Mouse (Mus musculus) liver, embryonic 15.5 days (tissue): ENCODE results near the gene Nfe2l3. TPM values are rescaled to one million over a fixed set of nuclear protein-coding genes. Genes with fewer than 3 reads are reported as not detected.
"Not testable (repeated sequence)": the region's sequence is repeated elsewhere in the genome, so short reads cannot be mapped to it uniquely, and the experiment has no call there.

Experiments
- ATAC-seq: fragments of 200-750 bp; cut with Nextera tagmentation; 2 replicates; pipeline ENCODE4 v1.8.0; 2017; ENCODE audit warnings: moderate number of reproducible peaks, mild to moderate bottlenecking, moderate library complexity; ENCODE audit not compliant: insufficient read depth
- H3K27ac ChIP-seq: fragments of 300-500 bp; sonication (generic); replicated peaks from 2 replicates; pipeline ENCODE4 v1.5.1; 2015; ENCODE audit warnings: mild to moderate bottlenecking, inconsistent platforms
- H3K27me3 ChIP-seq: fragments of 300-500 bp; sonication (generic); 2 replicates; pipeline ENCODE4 v1.6.1; 2015; ENCODE audit warnings: mild to moderate bottlenecking, inconsistent platforms
- H3K36me3 ChIP-seq: fragments of 300-500 bp; sonication (generic); replicated peaks from 2 replicates; pipeline ENCODE4 v1.6.1; 2015; ENCODE audit warnings: moderate library complexity, mild to moderate bottlenecking, inconsistent platforms
- H3K4me1 ChIP-seq: fragments of 300-500 bp; sonication (generic); replicated peaks from 2 replicates; pipeline ENCODE4 v1.6.1; 2015; ENCODE audit warnings: inconsistent platforms
- H3K4me2 ChIP-seq: fragments of 300-500 bp; sonication (generic); 2 replicates; pipeline ENCODE4 v1.6.1; 2015; ENCODE audit warnings: moderate library complexity, mild to moderate bottlenecking, inconsistent platforms
- H3K4me3 ChIP-seq: fragments of 300-500 bp; sonication (generic); replicated peaks from 2 replicates; pipeline ENCODE4 v1.5.1; 2015; ENCODE audit warnings: mild to moderate bottlenecking, inconsistent platforms
- H3K9ac ChIP-seq: fragments of 300-500 bp; sonication (generic); 2 replicates; pipeline ENCODE4 v1.6.1; 2015; ENCODE audit warnings: moderate library complexity, mild to moderate bottlenecking, inconsistent platforms
- H3K9me3 ChIP-seq: fragments of 300-500 bp; sonication (generic); replicated peaks from 2 replicates; pipeline ENCODE4 v1.6.1; 2016; ENCODE audit warnings: inconsistent platforms
- WGBS: fragments of 180-500 bp; shearing (Covaris S2); methylation state at CpG from one replicate; pipeline ENCODE4 v1.1.7; 2015; ENCODE audit warnings: mixed read lengths; ENCODE audit not compliant: insufficient replicate concordance; 5-methylcytosine and 5-hydroxymethylcytosine counted together
- polyA plus RNA-seq: library from polyadenylated mRNA; unstranded; fragments of >200 nt; fragmentation: Nextera tagmentation; extraction: Ambion mirVana; gene quantifications from 2 replicates; pipeline ENCODE4 v1.2.1, GENCODE M21; 2015

Nfe2l3 gene
- polyA plus RNA-seq, 1 experiment from 2014 or later = 0.17 TPM

GRCm38 (mm10) chr6:51470311-51471178 is 38.1 kb downstream of the Nfe2l3 start, which contains the start of gene Cbx3:
Cbx3 (plus strand) TSS chr6:51470360.
- peak within 1 kb of the TSS; percentile 99 for H3K9ac ChIP-seq
- peak within 1 kb of the TSS; percentile 72 for H3K4me2 ChIP-seq
- peak; percentile 80 for ATAC-seq
- under 1% methylated on average over 92 of the region's 99 CpGs for WGBS
- H3K27me3 ChIP-seq = no peaks in the 10 kb centered on the region
- H3K36me3 ChIP-seq = peaks cover 52% of the 10 kb centered on the region
- H3K27ac ChIP-seq = peak within 1 kb of the TSS; percentile 99
- peak within 1 kb of the TSS; percentile 98 for H3K4me3 ChIP-seq
- peaks cover 42% of the 10 kb centered on the region for H3K4me1 ChIP-seq
- H3K9me3 ChIP-seq = no peaks in the 10 kb centered on the region

GRCm38 (mm10) chr6:51471179-51471505 is 38.7 kb downstream of the Nfe2l3 start:
- Histone ChIP-seq H3K4me3 (peak overlapping the region; percentile 98), H3K36me3 (peaks cover 52% of the 10 kb centered on the region), H3K4me1 (peaks cover 37% of the 10 kb centered on the region), H3K27ac (peak overlapping the region; percentile 99), H3K9me3 (no peaks in the 10 kb centered on the region), H3K4me2 (peak overlapping the region; percentile 72), H3K9ac (peak overlapping the region; percentile 97), H3K27me3 (no peaks in the 10 kb centered on the region)
- ATAC-seq = peak; percentile 2; the same call in 1 of the 2 replicates
- WGBS = 0% methylated on average over 10 of the region's 10 CpGs

GRCm38 (mm10) chr6:51471782-51472181 is 39.3 kb downstream of the Nfe2l3 start:
- 13% methylated on average over 3 of the region's 3 CpGs for WGBS

GRCm38 (mm10) chr6:51472213-51472612 is 39.7 kb downstream of the Nfe2l3 start:
- Histone ChIP-seq H3K4me3 (peak overlapping the region; percentile 98), H3K9ac (peak overlapping the region; percentile 52), H3K27ac (peak overlapping the region; percentile 41; the same call in 1 of the 2 replicates)

More at GRCm38 (mm10) chr6:51471782-51472181, 39.3 kb downstream of the Nfe2l3 start:
- H3K4me2 ChIP-seq = peak overlapping the region; percentile 72
- peak overlapping the region; percentile 98 for H3K4me3 ChIP-seq
- H3K36me3 ChIP-seq = peaks cover 50% of the 10 kb centered on the region
- no peaks in the 10 kb centered on the region for H3K9me3 ChIP-seq
- H3K27ac ChIP-seq = 0 out of 2 replicates have a peak overlapping the region, but pooled peaks have one; percentile 41
- no peak for ATAC-seq
- H3K27me3 ChIP-seq = no peaks in the 10 kb centered on the region
- H3K9ac ChIP-seq = peak overlapping the region; percentile 52
- H3K4me1 ChIP-seq = peaks cover 35% of the 10 kb centered on the region

GRCm38 (mm10) chr6:51479136-51479731 is 46.8 kb downstream of the Nfe2l3 start:
- H3K4me3 ChIP-seq = no peak overlapping the region
- H3K27me3 ChIP-seq = no peaks in the 10 kb centered on the region
- peaks cover 79% of the 10 kb centered on the region for H3K36me3 ChIP-seq
- H3K9ac ChIP-seq = no peak overlapping the region
- H3K27ac ChIP-seq = peak overlapping the region; percentile 60
- H3K4me1 ChIP-seq = peaks cover 24% of the 10 kb centered on the region
- H3K4me2 ChIP-seq = peak overlapping the region; percentile 29
- ATAC-seq = peak; percentile 91
- H3K9me3 ChIP-seq = no peaks in the 10 kb centered on the region
- WGBS = 19% methylated on average over 4 of the region's 4 CpGs

More at GRCm38 (mm10) chr6:51472213-51472612, 39.7 kb downstream of the Nfe2l3 start:
- peak overlapping the region; percentile 72 for H3K4me2 ChIP-seq
- 53% methylated on average over 4 of the region's 4 CpGs for WGBS
- H3K27me3 ChIP-seq = no peaks in the 10 kb centered on the region
- H3K4me1 ChIP-seq = peaks cover 35% of the 10 kb centered on the region
- no peak for ATAC-seq
- no peaks in the 10 kb centered on the region for H3K9me3 ChIP-seq
- peaks cover 50% of the 10 kb centered on the region for H3K36me3 ChIP-seq

- 93% methylated on average over 8 of the region's 8 CpGs for WGBS
- Histone ChIP-seq H3K27me3 (no peaks in the 10 kb centered on the region), H3K36me3 (peaks cover 63% of the 10 kb centered on the region), H3K9me3 (no peaks in the 10 kb centered on the region), H3K9ac (no peak overlapping the region), H3K27ac (no peak overlapping the region), H3K4me3 (no peak overlapping the region), H3K4me1 (peaks cover 26% of the 10 kb centered on the region), H3K4me2 (no peak overlapping the region)
- ATAC-seq = no peak
These were observed 49.1 kb downstream of the Nfe2l3 start for GRCm38 (mm10) chr6:51481548-51481947.

GRCm38 (mm10) chr6:51483861-51484260 is 51.4 kb downstream of the Nfe2l3 start:
- Histone ChIP-seq H3K4me3 (no peak overlapping the region), H3K9ac (no peak overlapping the region), H3K4me2 (no peak overlapping the region), H3K27ac (no peak overlapping the region), H3K9me3 (no peaks in the 10 kb centered on the region), H3K36me3 (peaks cover 46% of the 10 kb centered on the region), H3K27me3 (no peaks in the 10 kb centered on the region), H3K4me1 (peaks cover 17% of the 10 kb centered on the region)
- WGBS = 83% methylated on average over 3 of the region's 3 CpGs
- no peak for ATAC-seq

GRCm38 (mm10) chr6:51484556-51484955 is 52.1 kb downstream of the Nfe2l3 start:
- H3K9me3 ChIP-seq, H3K4me2 ChIP-seq, H3K27me3 ChIP-seq, H3K4me3 ChIP-seq, H3K9ac ChIP-seq, ATAC-seq, H3K27ac ChIP-seq: not testable (repeated sequence)
- 78% methylated on average over 8 of the region's 8 CpGs for WGBS
- Histone ChIP-seq H3K4me1 (peaks cover 10% of the 10 kb centered on the region), H3K36me3 (peaks cover 39% of the 10 kb centered on the region)

GRCm38 (mm10) chr6:51485646-51486045 is 53.2 kb downstream of the Nfe2l3 start:
- no peak for ATAC-seq
- WGBS = 22% methylated on average over 2 of the region's 2 CpGs
- H3K27me3 ChIP-seq = no peaks in the 10 kb centered on the region

GRCm38 (mm10) chr6:51486076-51486710 is 53.7 kb downstream of the Nfe2l3 start:
- H3K4me3 ChIP-seq = no peak overlapping the region
- no peak overlapping the region for H3K27ac ChIP-seq
- H3K27me3 ChIP-seq = no peaks in the 10 kb centered on the region
- H3K36me3 ChIP-seq = peaks cover 22% of the 10 kb centered on the region
- WGBS = 10% methylated on average over 7 of the region's 7 CpGs
- H3K4me2 ChIP-seq = no peak overlapping the region
- H3K9me3 ChIP-seq = no peaks in the 10 kb centered on the region
- H3K9ac ChIP-seq = no peak overlapping the region
- H3K4me1 ChIP-seq = peaks cover 10% of the 10 kb centered on the region
- ATAC-seq = no peak

More at GRCm38 (mm10) chr6:51485646-51486045, 53.2 kb downstream of the Nfe2l3 start:
- Histone ChIP-seq H3K9ac (no peak overlapping the region), H3K4me2 (no peak overlapping the region), H3K36me3 (peaks cover 28% of the 10 kb centered on the region), H3K4me1 (peaks cover 10% of the 10 kb centered on the region), H3K4me3 (no peak overlapping the region), H3K9me3 (no peaks in the 10 kb centered on the region), H3K27ac (0 out of 2 replicates have a peak overlapping the region, but pooled peaks have one; percentile 10)

- Histone ChIP-seq H3K36me3 (peaks cover 17% of the 10 kb centered on the region), H3K4me3 (no peak overlapping the region), H3K27me3 (no peaks in the 10 kb centered on the region), H3K4me2 (no peak overlapping the region), H3K27ac (no peak overlapping the region), H3K9ac (no peak overlapping the region), H3K9me3 (no peaks in the 10 kb centered on the region), H3K4me1 (peaks cover 10% of the 10 kb centered on the region)
- ATAC-seq = no peak
- WGBS = 65% methylated on average over 5 of the region's 5 CpGs
These were observed 54.3 kb downstream of the Nfe2l3 start for GRCm38 (mm10) chr6:51486731-51487130.
